In genomic region chr8:9876241-9876640, GRCm38 (mm10) we compare ENCODE assay signal across 33 mouse cellular contexts. TPM values are rescaled to one million over a fixed set of nuclear protein-coding genes. Genes with fewer than 3 reads are reported as not detected.
"Had no signal": no experiment of that assay in that cellular context is flagged by ENCODE, and none has a peak within 500 bp of the region (broad histone marks: within the 10 kb centered on the region; RNA-seq: fewer than 3 reads in every experiment).

No protein-coding gene starts in this region.

- H3K9me3 ChIP-seq: heart, embryonic 13.5 days; heart, embryonic 15.5 days; intestine, embryonic 15.5 days; limb, embryonic 10.5 days; limb, embryonic 12.5 days; liver, embryonic 13.5 days had no signal

- H3K27ac ChIP-seq: gastrocnemius, adult 2 months; heart, adult 2 months; heart, embryonic 13.5 days; heart, embryonic 15.5 days; hindbrain, embryonic 14.5 days; intestine, embryonic 15.5 days; layer of hippocampus, adult 2 months; left cerebral cortex, adult 2 months; limb, embryonic 10.5 days; limb, embryonic 12.5 days; liver, embryonic 13.5 days had no signal

- H3K27me3 ChIP-seq: heart, embryonic 13.5 days; heart, embryonic 15.5 days; intestine, embryonic 15.5 days; limb, embryonic 12.5 days; liver, embryonic 13.5 days had no signal

- H3K9ac ChIP-seq: heart, embryonic 13.5 days; heart, embryonic 15.5 days; hindbrain, embryonic 14.5 days; intestine, embryonic 15.5 days; limb, embryonic 12.5 days; liver, embryonic 13.5 days had no signal

- H3K4me1 ChIP-seq: heart, embryonic 13.5 days; heart, embryonic 15.5 days; intestine, embryonic 15.5 days; liver, embryonic 13.5 days had no signal

- DNase-seq: gastrocnemius, adult 2 months; gastrocnemius, postnatal 10 days; gastrocnemius, postnatal 36 days; heart, adult 11 months; heart, adult 2 months; heart, postnatal 14 days; heart, postnatal 36 days; kidney, adult 18-20 months; kidney, adult 8-10 months; kidney, postnatal 10 days; kidney, postnatal 25 days; kidney, postnatal 4 days; liver; liver, embryonic 13.5 days had no signal

- ATAC-seq: hindbrain, embryonic 16.5 days; inflammation-experienced regulatory T-cells, adult 6 months; intestine, embryonic 15.5 days; intestine, postnatal 0 days had no signal

- H3K4me2 ChIP-seq: heart, embryonic 11.5 days; heart, embryonic 13.5 days; heart, embryonic 15.5 days; hindbrain, embryonic 14.5 days; intestine, embryonic 15.5 days; limb, embryonic 12.5 days; liver, embryonic 11.5 days; liver, embryonic 13.5 days had no signal

- H3K4me3 ChIP-seq: gastrocnemius, adult 2 months; heart, adult 2 months; heart, embryonic 13.5 days; heart, embryonic 15.5 days; intestine, embryonic 15.5 days; layer of hippocampus, adult 2 months; left cerebral cortex, adult 2 months; limb, embryonic 10.5 days; limb, embryonic 12.5 days; liver, embryonic 13.5 days had no signal

- H3K36me3 ChIP-seq: heart, embryonic 13.5 days; heart, embryonic 15.5 days; intestine, embryonic 15.5 days; limb, embryonic 10.5 days; limb, embryonic 12.5 days; liver, embryonic 13.5 days had no signal

RNA-seq across cellular contexts. Expression of gene Gm10217, which starts 12.2 kb away (rescaled TPM):
- polyA plus RNA-seq: gonadal fat pad, adult 2 months; heart, adult 2 months; heart, embryonic 11.5 days; heart, embryonic 13.5 days; heart, embryonic 15.5 days; heart, postnatal 0 days; hindbrain, embryonic 11.5 days; hindbrain, embryonic 14.5 days; hindbrain, embryonic 16.5 days; inflammation-experienced regulatory T-cells, adult 6 months; intestine, embryonic 15.5 days; intestine, postnatal 0 days; kidney, embryonic 14.5 days; kidney, embryonic 16.5 days; limb, embryonic 10.5 days; limb, embryonic 12.5 days; limb, embryonic 14.5 days; liver, embryonic 11.5 days; liver, embryonic 13.5 days had no signal
